ENCODE assay signal across 22 mouse cellular contexts in the genomic region with DNA sequence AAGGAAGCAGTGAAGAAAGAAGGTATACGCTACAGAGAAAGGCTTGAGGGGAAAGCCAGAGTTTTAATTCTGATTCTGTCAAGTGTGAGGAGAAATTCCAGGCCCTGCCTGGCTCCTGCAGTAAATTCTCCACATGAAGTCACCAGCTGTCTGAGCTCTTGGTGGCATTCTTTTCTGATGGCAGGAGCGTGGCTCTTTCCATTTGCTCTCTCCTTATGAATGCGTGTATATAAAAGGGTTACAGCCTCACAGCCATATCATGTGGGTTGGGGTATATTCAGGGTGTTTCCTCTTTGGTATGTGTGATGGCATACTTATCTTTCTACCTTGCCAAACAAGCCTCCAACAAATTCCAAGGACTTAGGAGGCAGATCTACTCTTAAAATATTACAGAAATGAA. TPM values are rescaled to one million over a fixed set of nuclear protein-coding genes. Genes with fewer than 3 reads are reported as not detected.
"Had no signal": no experiment of that assay in that cellular context is flagged by ENCODE, and none has a peak within 500 bp of the region (broad histone marks: within the 10 kb centered on the region; RNA-seq: fewer than 3 reads in every experiment).

No protein-coding gene starts in this region.

- ATAC-seq: liver, postnatal 0 days; lung, postnatal 0 days; midbrain, embryonic 15.5 days had no signal

- H3K9me3 ChIP-seq: kidney, embryonic 15.5 days; midbrain, embryonic 12.5 days; midbrain, embryonic 15.5 days; neural tube, embryonic 13.5 days; stomach, embryonic 15.5 days had no signal

- DNase-seq: kidney, adult 11 months; kidney, adult 8-10 months; kidney, postnatal 10 days; kidney, postnatal 36 days; layer of hippocampus, postnatal 36 days; liver, postnatal 0 days; lung, embryonic 14.5 days; right cerebral cortex, postnatal 14 days; spleen, adult 18-20 months; thymus, adult 18-20 months; thymus, postnatal 36 days had no signal

- H3K4me1 ChIP-seq: kidney, embryonic 15.5 days; midbrain, embryonic 12.5 days; midbrain, embryonic 15.5 days; neural tube, embryonic 13.5 days; stomach, embryonic 15.5 days had no signal

- H3K4me2 ChIP-seq: kidney, embryonic 15.5 days; liver, embryonic 11.5 days; lung, embryonic 14.5 days; midbrain, embryonic 12.5 days; midbrain, embryonic 15.5 days; neural tube, embryonic 13.5 days; stomach, embryonic 15.5 days had no signal

- H3K9ac ChIP-seq: kidney, embryonic 15.5 days; liver, embryonic 14.5 days; liver, postnatal 0 days; lung, embryonic 14.5 days; midbrain, embryonic 12.5 days; midbrain, embryonic 15.5 days; neural tube, embryonic 13.5 days; stomach, embryonic 15.5 days had no signal

- H3K27me3 ChIP-seq: kidney, embryonic 15.5 days; midbrain, embryonic 12.5 days; midbrain, embryonic 15.5 days; neural tube, embryonic 13.5 days; stomach, embryonic 15.5 days had no signal

- H3K4me3 ChIP-seq: kidney, embryonic 15.5 days; midbrain, embryonic 12.5 days; midbrain, embryonic 15.5 days; neural tube, embryonic 13.5 days; stomach, embryonic 15.5 days had no signal

- H3K27ac ChIP-seq: kidney, embryonic 15.5 days; liver, embryonic 14.5 days; macrophage; midbrain, embryonic 12.5 days; midbrain, embryonic 15.5 days; neural tube, embryonic 13.5 days; stomach, embryonic 15.5 days had no signal

RNA-seq across cellular contexts. Expression of a gene that starts 15.4 kb away (rescaled TPM):
- total RNA-seq: neutrophil, adult 5-6 weeks had no signal
- polyA plus RNA-seq: urinary bladder, adult 2 months had no signal
